Mouse (Mus musculus): ENCODE data around the gene Pif1. TPM values are rescaled to one million over a fixed set of nuclear protein-coding genes. Genes with fewer than 3 reads are reported as not detected.
A peak's percentile ranks its signal among the peaks of the same experiment; 100 is the strongest.

Pif1 gene
- polyA plus RNA-seq, 1 experiment = 10.8 TPM

- no peaks in the 10 kb centered on the region for H3K79me3 ChIP-seq (ENCODE audit: low read depth)
- no peak for TF ChIP-seq MYOD1 (IDR thresholded peaks at IDR 0.05; ENCODE audit: control insufficient read depth, insufficient read length, low read depth)
- no peak for TF ChIP-seq MYOG (IDR thresholded peaks at IDR 0.05; ENCODE audit: control insufficient read depth, extremely low read depth, insufficient read length)
- no peak for TF ChIP-seq MAX (IDR thresholded peaks at IDR 0.05)
- no peak for TF ChIP-seq CEBPB (IDR thresholded peaks at IDR 0.05; ENCODE audit: low read depth)
- no peak for TF ChIP-seq USF1 (IDR thresholded peaks at IDR 0.05; ENCODE audit: low read depth)
- TF ChIP-seq FOSL1 (IDR thresholded peaks at IDR 0.05; ENCODE audit: insufficient read depth, low read length, poor library complexity, severe bottlenecking) = no peak
- no peak for TF ChIP-seq CTCF (IDR thresholded peaks at IDR 0.05; ENCODE audit: control insufficient read depth, insufficient read depth, insufficient read length)
- no peaks in the 10 kb centered on the region for H3K79me2 ChIP-seq (ENCODE audit: control insufficient read depth, insufficient read depth)
- H3ac ChIP-seq (ENCODE audit: control insufficient read depth, insufficient read length, low read depth) = no peak overlapping the region
- H3K4me3 ChIP-seq (ENCODE audit: insufficient read depth, poor library complexity, severe bottlenecking) = no peak overlapping the region
- H3K27me3 ChIP-seq (ENCODE audit: control insufficient read depth, insufficient read depth, insufficient read length) = no peaks in the 10 kb centered on the region
- no peaks in the 10 kb centered on the region for H3K36me3 ChIP-seq (ENCODE audit: control insufficient read depth, insufficient read depth)
Observed at GRCm38 (mm10) chr9:65622826-65623225, 35.9 kb downstream of the Pif1 start.

DNA sequence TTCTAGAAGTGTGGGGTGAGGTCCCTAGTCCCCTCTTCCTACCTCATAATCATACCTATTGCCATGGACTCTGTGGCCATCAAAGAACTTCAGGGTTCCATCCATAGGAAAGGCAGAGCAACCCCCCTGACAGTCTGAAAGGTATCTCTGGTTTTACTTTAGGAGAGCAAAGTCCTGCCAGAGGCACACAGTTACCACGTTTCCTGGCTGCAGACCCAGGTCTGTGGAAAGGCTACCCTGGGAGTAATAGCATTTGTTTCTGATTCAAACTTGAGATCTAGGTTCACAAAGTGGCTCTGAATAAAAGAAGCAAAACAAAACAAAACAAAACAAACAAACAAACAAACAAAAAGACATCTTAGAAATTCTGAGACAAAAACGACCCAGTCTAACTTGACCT is 37.3 kb downstream of the Pif1 start:
- no peaks in the 10 kb centered on the region for H3K36me3 ChIP-seq (ENCODE audit: control insufficient read depth, insufficient read depth)
- H3K79me2 ChIP-seq (ENCODE audit: control insufficient read depth, insufficient read depth) = no peaks in the 10 kb centered on the region
- H3ac ChIP-seq (ENCODE audit: control insufficient read depth, insufficient read length, low read depth) = no peak overlapping the region
- H3K4me3 ChIP-seq (ENCODE audit: insufficient read depth, poor library complexity, severe bottlenecking) = no peak overlapping the region
- no peak for TF ChIP-seq FOSL1 (IDR thresholded peaks at IDR 0.05; ENCODE audit: insufficient read depth, low read length, poor library complexity, severe bottlenecking)
- no peak for TF ChIP-seq MYOG (IDR thresholded peaks at IDR 0.05; ENCODE audit: control insufficient read depth, extremely low read depth, insufficient read length)
- TF ChIP-seq MYOD1 (IDR thresholded peaks at IDR 0.05; ENCODE audit: control insufficient read depth, insufficient read length, low read depth) = no peak
- TF ChIP-seq USF1 (IDR thresholded peaks at IDR 0.05; ENCODE audit: low read depth) = no peak
- no peak for TF ChIP-seq CEBPB (IDR thresholded peaks at IDR 0.05; ENCODE audit: low read depth)
- TF ChIP-seq CTCF (IDR thresholded peaks at IDR 0.05; ENCODE audit: control insufficient read depth, insufficient read depth, insufficient read length) = no peak
- no peak for TF ChIP-seq MAX (IDR thresholded peaks at IDR 0.05)
- no peaks in the 10 kb centered on the region for H3K27me3 ChIP-seq (ENCODE audit: control insufficient read depth, insufficient read depth, insufficient read length)
- no peaks in the 10 kb centered on the region for H3K79me3 ChIP-seq (ENCODE audit: low read depth)

DNA sequence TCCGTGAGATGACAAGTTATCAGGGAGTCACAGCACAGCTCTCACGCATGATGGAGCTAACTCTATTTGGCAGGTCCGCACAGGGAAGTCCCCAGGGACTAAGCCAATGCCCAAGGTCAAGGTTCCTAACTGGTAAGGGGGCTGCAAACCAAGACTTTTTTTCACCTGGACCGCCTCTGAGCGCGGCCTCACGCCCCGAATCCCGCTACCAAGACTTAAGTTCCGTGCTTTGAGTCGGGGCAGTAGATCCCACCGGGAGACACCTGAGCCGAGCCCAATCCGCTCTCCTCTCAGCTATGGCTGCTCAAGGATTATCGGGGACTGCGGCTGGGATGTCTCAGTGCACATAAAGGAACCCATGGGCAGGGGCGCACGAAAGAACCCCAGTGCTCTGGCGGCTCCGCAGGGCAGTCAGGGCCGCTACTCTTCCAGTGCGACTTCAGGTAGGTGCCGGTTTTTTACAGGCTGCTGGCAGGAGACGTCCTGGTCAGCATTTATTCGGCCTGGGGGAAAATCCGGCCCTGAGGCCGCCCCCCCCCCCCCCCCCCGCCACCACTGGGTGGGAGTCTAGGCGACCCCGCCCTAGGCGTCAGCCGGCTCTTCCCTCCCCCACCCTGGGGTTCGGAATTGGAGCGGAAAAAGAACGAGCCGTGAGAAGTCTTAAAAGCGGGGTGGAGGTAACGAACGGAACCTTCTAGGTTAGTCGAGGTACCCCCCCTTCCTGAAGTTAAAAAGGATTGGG is 42.2 kb downstream of the Pif1 start, which contains the start of gene Rbpms2:
Gene Rbpms2 (plus strand): TSS at position 624 of the 742 bp plus-strand sequence.
- Histone ChIP-seq H3K36me3 (ENCODE audit: control insufficient read depth, insufficient read depth) (no peaks in the 10 kb centered on the region), H3ac (ENCODE audit: control insufficient read depth, insufficient read length, low read depth) (peak within 1 kb of the TSS; percentile 85), H3K79me3 (ENCODE audit: low read depth) (peaks cover 33% of the 10 kb centered on the region), H3K79me2 (ENCODE audit: control insufficient read depth, insufficient read depth) (peaks cover 38% of the 10 kb centered on the region), H3K27me3 (ENCODE audit: control insufficient read depth, insufficient read depth, insufficient read length) (no peaks in the 10 kb centered on the region), H3K4me3 (ENCODE audit: insufficient read depth, poor library complexity, severe bottlenecking) (peak within 1 kb of the TSS; percentile 53)
- TF ChIP-seq FOSL1 (IDR thresholded peaks at IDR 0.05; ENCODE audit: insufficient read depth, low read length, poor library complexity, severe bottlenecking) (no peak), MYOG (IDR thresholded peaks at IDR 0.05; ENCODE audit: control insufficient read depth, extremely low read depth, insufficient read length) (no peak), CEBPB (IDR thresholded peaks at IDR 0.05; ENCODE audit: low read depth) (no peak), USF1 (IDR thresholded peaks at IDR 0.05; ENCODE audit: low read depth) (no peak), MYOD1 (IDR thresholded peaks at IDR 0.05; ENCODE audit: control insufficient read depth, insufficient read length, low read depth) (no peak)

- Histone ChIP-seq H3ac (ENCODE audit: control insufficient read depth, insufficient read length, low read depth) (peak overlapping the region; percentile 85), H3K79me3 (ENCODE audit: low read depth) (peaks cover 41% of the 10 kb centered on the region), H3K27me3 (ENCODE audit: control insufficient read depth, insufficient read depth, insufficient read length) (no peaks in the 10 kb centered on the region), H3K36me3 (ENCODE audit: control insufficient read depth, insufficient read depth) (no peaks in the 10 kb centered on the region), H3K79me2 (ENCODE audit: control insufficient read depth, insufficient read depth) (peaks cover 46% of the 10 kb centered on the region), H3K4me3 (ENCODE audit: insufficient read depth, poor library complexity, severe bottlenecking) (peak overlapping the region; percentile 53)
- TF ChIP-seq USF1 (IDR thresholded peaks at IDR 0.05; ENCODE audit: low read depth) (no peak), CTCF (IDR thresholded peaks at IDR 0.05; ENCODE audit: control insufficient read depth, insufficient read depth, insufficient read length) (no peak)
Observed at GRCm38 (mm10) chr9:65629767-65630630, 43.0 kb downstream of the Pif1 start.

GRCm38 (mm10) chr9:65630631-65631353 is 43.8 kb downstream of the Pif1 start:
- TF ChIP-seq MYOG (IDR thresholded peaks at IDR 0.05; ENCODE audit: control insufficient read depth, extremely low read depth, insufficient read length) (no peak), MAX (IDR thresholded peaks at IDR 0.05) (no peak), USF1 (IDR thresholded peaks at IDR 0.05; ENCODE audit: low read depth) (no peak), MYOD1 (IDR thresholded peaks at IDR 0.05; ENCODE audit: control insufficient read depth, insufficient read length, low read depth) (no peak), CTCF (IDR thresholded peaks at IDR 0.05; ENCODE audit: control insufficient read depth, insufficient read depth, insufficient read length) (no peak), CEBPB (IDR thresholded peaks at IDR 0.05; ENCODE audit: low read depth) (no peak), FOSL1 (IDR thresholded peaks at IDR 0.05; ENCODE audit: insufficient read depth, low read length, poor library complexity, severe bottlenecking) (no peak)
- no peaks in the 10 kb centered on the region for H3K27me3 ChIP-seq (ENCODE audit: control insufficient read depth, insufficient read depth, insufficient read length)

More at GRCm38 (mm10) chr9:65630631-65631353, 43.8 kb downstream of the Pif1 start:
- peaks cover 3% of the 10 kb centered on the region for H3K36me3 ChIP-seq (ENCODE audit: control insufficient read depth, insufficient read depth)
- peaks cover 47% of the 10 kb centered on the region for H3K79me3 ChIP-seq (ENCODE audit: low read depth)
- H3K79me2 ChIP-seq (ENCODE audit: control insufficient read depth, insufficient read depth) = peaks cover 53% of the 10 kb centered on the region
- H3K4me3 ChIP-seq (ENCODE audit: insufficient read depth, poor library complexity, severe bottlenecking) = peak overlapping the region; percentile 53
- H3ac ChIP-seq (ENCODE audit: control insufficient read depth, insufficient read length, low read depth) = peak overlapping the region; percentile 85

Data from C2C12 (cell line).